Mouse (Mus musculus) spleen, adult 2 months (tissue): ENCODE measurements around the gene Hoxb8. TPM values are rescaled to one million over a fixed set of nuclear protein-coding genes. Genes with fewer than 3 reads are reported as not detected.

Experiments
- DNase-seq, 2 experiments: peaks; one replicate each; pipeline versions ENCODE4 v3.0.0 to v3.0.0-alpha.2; 2012 to 2021; ENCODE audit warnings: low spot score in 2 of 2, low read depth in 1 of 2
- H3K27ac ChIP-seq: fragments of 200-500 bp; 2 replicates; pipeline ENCODE4 v1.5.1; 2012; ENCODE audit warnings: low read length, inconsistent platforms; ENCODE audit not compliant: insufficient read depth
- H3K27me3 ChIP-seq: fragments of 200-500 bp; 2 replicates; pipeline ENCODE4 v1.6.1; 2012; ENCODE audit warnings: mild to moderate bottlenecking, moderate library complexity, low read length, inconsistent platforms; ENCODE audit not compliant: control insufficient read depth, insufficient read depth
- H3K36me3 ChIP-seq: fragments of 200-500 bp; 2 replicates; pipeline ENCODE4 v1.6.1; 2012; ENCODE audit warnings: mild to moderate bottlenecking, low read length, inconsistent platforms; ENCODE audit not compliant: control insufficient read depth, insufficient read depth
- H3K4me1 ChIP-seq: fragments of 200-500 bp; 2 replicates; pipeline ENCODE4 v1.6.1; 2011; ENCODE audit warnings: inconsistent platforms; ENCODE audit not compliant: control insufficient read depth, insufficient read depth, insufficient read length
- H3K4me3 ChIP-seq: fragments of 200-500 bp; 2 replicates; pipeline ENCODE4 v1.5.1; 2011; ENCODE audit warnings: mild to moderate bottlenecking, inconsistent platforms; ENCODE audit not compliant: insufficient read depth, insufficient read length; ENCODE audit errors: extremely low read depth
- CTCF ChIP-seq: fragments of 200-500 bp; IDR thresholded peaks from 2 replicates; pipeline ENCODE4 v1.5.1; 2011; ENCODE audit warnings: mild to moderate bottlenecking, inconsistent platforms; ENCODE audit not compliant: insufficient read depth, insufficient read length, insufficient replicate concordance; ENCODE audit errors: extremely low read depth
- POLR2A ChIP-seq: fragments of 200-500 bp; IDR thresholded peaks from 2 replicates; pipeline ENCODE4 v1.6.1; 2011; ENCODE audit warnings: low read depth, low read length, inconsistent platforms
- WGBS: fragments of 180-500 bp; shearing (Covaris S2); methylation state at CpG from one replicate; pipeline ENCODE4 v1.1.7; 2018; 5-methylcytosine and 5-hydroxymethylcytosine counted together
- polyA plus RNA-seq: library from polyadenylated mRNA; depleted of rRNA; stranded (reverse); fragments of >200 nt; gene quantifications from 2 replicates; pipeline ENCODE4 v1.2.3, GENCODE M21; 2012

Gene Hoxb8
- polyA plus RNA-seq, 1 experiment, result 0.37 TPM

DNA sequence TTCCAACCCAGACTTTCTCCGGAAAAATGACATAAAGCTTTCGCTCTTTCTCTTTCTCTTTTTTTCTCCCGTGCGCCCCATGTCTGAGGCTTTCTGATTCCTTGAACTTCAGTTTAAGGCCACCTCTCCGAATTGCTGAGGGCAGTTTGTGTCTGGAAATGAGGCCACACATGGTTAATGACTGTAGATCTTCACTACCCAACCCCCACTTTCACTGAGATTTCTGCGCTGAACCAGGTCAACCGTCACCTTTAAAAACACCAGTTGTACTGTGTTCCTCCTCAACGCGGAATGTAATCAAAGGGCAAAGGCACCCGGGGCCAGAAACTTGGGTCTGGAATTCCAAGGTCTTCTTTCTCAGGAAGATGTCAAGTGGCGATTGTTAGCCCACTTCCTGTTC, 27.5 kb upstream of the Hoxb8 start:
- no peak overlapping the region for H3K4me3 ChIP-seq
- H3K27ac ChIP-seq, result no peak overlapping the region
- TF ChIP-seq CTCF (no peak), POLR2A (no peak)
- no peaks in the 10 kb centered on the region for H3K36me3 ChIP-seq
- peaks cover 21% of the 10 kb centered on the region for H3K27me3 ChIP-seq
- WGBS, result 5% methylated on average over 11 of the region's 11 CpGs
- no peaks in the 10 kb centered on the region for H3K4me1 ChIP-seq
- no peak for DNase-seq

- Histone ChIP-seq H3K36me3 (no peaks in the 10 kb centered on the region), H3K4me1 (no peaks in the 10 kb centered on the region), H3K27me3 (peaks cover 21% of the 10 kb centered on the region), H3K4me3 (no peak overlapping the region), H3K27ac (no peak overlapping the region)
- TF ChIP-seq CTCF (no peak), POLR2A (no peak)
- 7% methylated on average over 39 of the region's 39 CpGs for WGBS
- no peak for DNase-seq
These were observed 26.4 kb upstream of the Hoxb8 start for GRCm38 (mm10) chr11:96255111-96255995.

- peaks cover 20% of the 10 kb centered on the region for H3K27me3 ChIP-seq
These were observed 25.7 kb upstream of the Hoxb8 start for GRCm38 (mm10) chr11:96255996-96256445.

GRCm38 (mm10) chr11:96257141-96257540, 24.6 kb upstream of the Hoxb8 start:
- no peak overlapping the region for H3K27ac ChIP-seq
- H3K36me3 ChIP-seq, result no peaks in the 10 kb centered on the region
- DNase-seq, result no peak
- no peaks in the 10 kb centered on the region for H3K4me1 ChIP-seq
- H3K27me3 ChIP-seq, result peaks cover 19% of the 10 kb centered on the region
- no peak overlapping the region for H3K4me3 ChIP-seq
- TF ChIP-seq CTCF (no peak), POLR2A (no peak)
- 48% methylated on average over 2 of the region's 2 CpGs for WGBS

More at GRCm38 (mm10) chr11:96255996-96256445, 25.7 kb upstream of the Hoxb8 start:
- TF ChIP-seq CTCF, result no peak
- no peak for TF ChIP-seq POLR2A
- Histone ChIP-seq H3K4me3 (no peak overlapping the region), H3K36me3 (no peaks in the 10 kb centered on the region), H3K27ac (no peak overlapping the region), H3K4me1 (no peaks in the 10 kb centered on the region)
- DNase-seq, result no peak
- 22% methylated on average over 14 of the region's 14 CpGs for WGBS

- H3K4me1 ChIP-seq, result no peaks in the 10 kb centered on the region
- no peaks in the 10 kb centered on the region for H3K36me3 ChIP-seq
- H3K27me3 ChIP-seq, result peaks cover 18% of the 10 kb centered on the region; the same call in 1 of the 2 replicates
- WGBS, result 60% methylated on average over 2 of the region's 2 CpGs
- no peak overlapping the region for H3K27ac ChIP-seq
- TF ChIP-seq CTCF (no peak), POLR2A (no peak)
- no peak overlapping the region for H3K4me3 ChIP-seq
- DNase-seq, result no peak
These were observed 22.7 kb upstream of the Hoxb8 start for GRCm38 (mm10) chr11:96259038-96259437.

DNA sequence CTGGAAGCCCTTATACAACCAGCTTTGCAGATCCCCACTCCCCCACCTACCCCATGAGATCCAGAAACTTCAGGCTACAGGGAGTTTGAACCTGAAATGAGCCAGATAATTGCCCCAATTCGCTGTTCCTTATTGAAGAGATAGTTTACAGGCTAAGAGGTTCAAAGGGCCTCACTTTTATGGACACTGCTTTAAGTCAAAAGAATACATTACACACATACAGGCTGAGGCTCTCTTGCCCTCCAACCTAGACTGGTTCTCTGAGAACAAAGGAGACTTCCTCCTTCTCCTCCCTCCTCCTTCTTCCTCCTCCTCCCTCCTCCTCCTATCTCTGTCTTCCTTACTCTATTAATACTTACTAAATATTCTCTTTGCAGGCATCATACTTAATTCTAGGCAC, 22.2 kb upstream of the Hoxb8 start:
- TF ChIP-seq POLR2A (no peak), CTCF (no peak)
- H3K36me3 ChIP-seq, result no peaks in the 10 kb centered on the region
- no peak overlapping the region for H3K27ac ChIP-seq
- peaks cover 14% of the 10 kb centered on the region; the same call in 1 of the 2 replicates for H3K27me3 ChIP-seq
- DNase-seq, result no peak
- no peak overlapping the region for H3K4me3 ChIP-seq
- no peaks in the 10 kb centered on the region for H3K4me1 ChIP-seq
- WGBS, result 0% methylated on average over 1 of the region's 1 CpGs
